Mouse (Mus musculus) embryo, embryonic 11.5 days (tissue): ENCODE results near the gene Tmprss3.

Experiments
- DNase-seq: peaks from one replicate; pipeline ENCODE4 v3.0.0-alpha.2; 2012; ENCODE audit warnings: low read depth, low spot score

Tmprss3 gene

DNA sequence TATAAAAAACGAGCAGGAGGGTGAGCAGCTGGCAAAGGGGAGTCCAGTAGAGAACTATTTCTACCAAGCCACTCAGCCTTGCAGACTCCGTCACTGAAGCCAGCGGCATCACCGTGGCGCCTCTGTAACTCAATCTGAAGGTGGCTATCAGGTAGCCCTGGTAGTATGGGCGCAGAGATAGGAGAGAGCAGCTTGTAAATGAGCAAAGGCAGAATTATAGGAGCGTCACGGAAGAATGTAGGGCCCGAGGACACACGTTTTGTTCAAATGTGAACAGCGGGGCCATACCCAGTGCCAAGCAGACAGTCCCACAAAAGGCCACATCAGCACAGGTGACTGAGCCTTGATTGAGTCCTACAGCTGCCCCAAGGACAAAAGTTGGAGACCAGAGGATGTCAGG lies at the start of gene Tmprss3:
Gene Tmprss3 (minus strand): TSS at position 101 of the 400 bp plus-strand sequence.
- DNase-seq, result no peak

- DNase-seq, result no peak
These were observed 48.4 kb upstream of the Tmprss3 start for GRCm38 (mm10) chr17:31247144-31247543.

GRCm38 (mm10) chr17:31245321-31245720 lies 46.5 kb upstream of the Tmprss3 start:
- no peak for DNase-seq

DNA sequence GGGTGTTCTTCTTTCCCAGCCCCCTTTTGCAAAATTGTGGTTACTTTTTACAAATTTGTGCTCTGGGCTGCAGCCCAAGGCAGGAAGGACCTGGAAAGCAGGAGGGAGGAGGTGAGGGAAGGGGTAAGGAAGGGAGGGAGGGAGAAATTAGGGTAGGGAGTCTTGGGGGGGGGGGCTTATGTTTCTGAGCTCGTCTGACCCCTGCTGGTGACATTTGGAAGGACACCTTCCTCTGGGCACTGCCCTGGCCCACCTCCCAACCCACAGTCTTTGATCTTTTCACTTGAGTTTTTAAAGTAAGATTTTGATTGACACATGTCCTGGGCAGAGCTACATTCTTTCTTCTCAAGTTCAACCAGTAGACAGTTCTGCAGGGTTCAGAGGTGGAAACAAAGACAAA lies 44.0 kb upstream of the Tmprss3 start:
- DNase-seq, result no peak

DNA sequence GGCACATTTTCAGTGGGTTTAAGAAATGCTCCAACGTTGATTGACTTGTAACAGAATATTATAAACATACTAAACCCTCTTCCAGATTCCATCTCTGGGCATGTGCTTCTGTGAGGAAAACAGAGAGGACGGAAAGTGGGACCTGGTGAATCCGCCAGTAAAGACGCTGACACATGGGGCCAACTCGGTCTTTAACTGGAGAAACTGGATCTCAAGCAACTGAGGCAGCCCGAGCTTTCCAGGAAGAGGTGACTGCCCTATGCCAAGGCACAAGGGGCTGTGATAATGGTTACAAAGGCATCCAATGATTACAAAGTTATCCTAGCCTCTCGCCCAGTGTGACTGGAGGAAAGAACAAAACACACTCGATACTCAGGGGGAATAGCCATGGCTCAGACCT lies 42.4 kb upstream of the Tmprss3 start:
- no peak for DNase-seq

DNA sequence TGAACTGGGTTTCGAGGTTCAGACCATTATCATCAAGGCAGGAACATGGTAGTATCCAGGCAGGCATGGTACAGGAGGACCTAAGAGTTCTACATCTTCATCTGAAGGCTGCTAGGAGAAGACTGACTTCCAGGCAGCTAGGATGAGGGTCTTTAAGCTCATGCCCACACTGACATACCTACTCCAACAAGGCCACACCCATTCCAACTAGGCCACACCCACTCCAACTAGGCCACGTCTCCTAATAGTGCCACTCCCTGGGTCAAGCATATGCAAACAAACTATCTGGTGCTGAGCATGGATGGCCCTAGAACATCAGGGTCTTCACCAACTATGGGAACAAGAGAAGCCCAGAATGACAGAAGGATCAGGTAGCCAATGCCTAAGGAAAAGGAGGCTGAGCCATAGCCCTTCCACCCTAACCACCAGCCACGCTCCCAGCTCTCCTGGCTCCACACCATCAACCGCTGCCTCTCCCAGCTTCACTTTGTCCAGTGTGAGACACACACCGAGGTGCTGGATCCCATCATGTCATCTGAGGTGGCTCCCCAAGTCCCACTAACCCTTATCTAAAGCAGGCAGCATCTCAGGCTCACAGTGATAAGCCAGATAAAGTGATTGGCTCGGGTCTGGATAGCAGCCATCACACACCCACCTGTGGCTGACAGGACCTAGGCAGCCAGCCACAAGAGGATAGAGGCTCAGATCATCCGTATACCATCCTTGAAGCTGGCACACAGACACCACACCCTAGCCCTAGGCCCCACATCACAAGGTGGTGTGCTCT lies 39.6 kb upstream of the Tmprss3 start:
- DNase-seq, result no peak

DNA sequence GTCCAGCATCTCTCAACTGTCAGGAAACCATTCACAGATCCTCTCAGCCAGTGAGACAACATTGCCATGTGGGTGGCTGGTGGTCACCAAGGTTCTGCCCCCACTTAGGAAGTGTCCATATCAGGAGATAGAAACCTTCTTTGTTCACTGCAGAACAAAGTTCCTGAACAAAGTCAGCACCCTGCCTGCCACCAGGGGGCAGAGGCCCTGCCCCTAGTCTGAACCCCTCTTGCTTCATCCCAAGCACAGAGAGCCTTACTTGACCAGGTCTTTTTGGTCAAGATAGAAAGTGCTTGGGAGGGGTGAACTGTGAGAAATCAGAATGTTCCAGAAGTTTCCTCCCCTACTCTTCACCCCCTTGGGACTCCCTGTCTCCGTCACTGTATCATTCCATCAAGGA lies 37.1 kb upstream of the Tmprss3 start:
- DNase-seq, result no peak

DNA sequence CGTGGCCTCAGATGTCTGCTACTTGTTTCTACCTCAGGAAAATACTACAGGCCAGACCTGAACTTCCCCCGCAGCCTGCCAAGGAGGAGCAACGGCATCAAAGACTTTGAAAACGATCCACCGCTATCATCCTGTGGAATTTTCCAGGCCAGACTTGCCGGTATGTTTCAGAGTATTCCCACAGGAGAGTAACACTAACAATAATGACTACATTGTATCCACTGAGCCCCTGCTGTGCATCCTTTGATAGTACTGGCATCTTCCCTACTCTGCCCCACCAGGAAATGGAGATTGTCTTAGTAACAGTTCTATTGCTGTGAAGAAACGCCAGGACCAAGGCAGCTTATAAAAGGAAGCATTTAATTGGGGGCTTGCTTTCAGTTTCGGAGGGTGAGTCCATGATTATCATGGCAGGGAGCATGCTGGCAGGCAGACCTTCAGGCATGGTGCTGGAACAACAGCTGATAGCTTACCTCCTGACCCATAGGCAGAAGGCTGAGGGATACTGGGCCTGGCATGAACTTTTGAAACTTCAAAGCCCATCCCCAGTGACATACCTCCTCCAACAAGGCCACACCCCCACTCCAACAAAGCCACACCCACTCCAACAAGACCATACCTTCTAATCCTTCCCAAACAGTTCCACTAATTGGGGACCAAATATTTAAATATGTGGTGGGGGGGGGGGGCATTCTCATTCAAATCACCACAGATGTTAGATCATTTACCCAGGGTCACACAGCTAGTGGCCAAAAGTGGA lies 33.7 kb upstream of the Tmprss3 start:
- DNase-seq, result no peak

DNA sequence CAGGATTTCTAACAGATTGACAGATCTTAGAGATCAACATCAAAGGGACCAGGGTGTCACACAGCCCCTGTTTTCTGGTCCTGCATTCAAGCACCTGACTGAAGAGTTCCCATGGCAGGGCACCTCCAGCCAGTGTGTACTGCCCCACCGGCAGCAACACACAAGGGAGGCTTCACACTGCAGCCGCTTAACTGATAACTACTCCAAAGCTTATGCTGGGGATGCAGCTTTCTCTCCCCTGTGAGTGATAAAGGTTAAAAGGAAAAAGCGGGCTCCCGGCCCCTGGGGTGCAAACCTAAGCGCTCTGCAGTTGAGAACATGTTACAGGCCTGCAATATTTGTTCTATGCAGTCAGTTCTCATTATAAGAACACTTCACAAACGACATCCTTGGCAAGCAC lies 33.0 kb upstream of the Tmprss3 start:
- no peak for DNase-seq

DNA sequence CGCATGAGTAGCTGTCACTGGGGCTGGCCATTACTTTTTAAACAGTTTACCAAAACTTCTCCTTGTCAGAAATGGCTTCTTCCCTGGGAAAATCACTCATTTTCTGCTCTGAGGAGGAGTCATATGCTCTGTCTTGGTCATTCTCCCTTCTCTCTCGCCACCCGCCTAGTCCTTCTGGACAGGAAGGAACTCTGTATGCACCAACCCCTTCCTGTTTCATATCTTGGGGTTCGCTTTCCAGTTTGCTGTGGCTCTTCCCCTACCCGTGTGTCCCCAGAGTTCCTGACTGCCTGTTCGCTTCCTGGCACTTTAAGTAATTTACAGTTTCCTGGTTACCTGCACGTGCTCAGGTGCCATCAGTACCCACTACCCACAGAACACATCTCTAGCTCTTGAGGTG lies 28.2 kb upstream of the Tmprss3 start:
- no peak for DNase-seq

DNA sequence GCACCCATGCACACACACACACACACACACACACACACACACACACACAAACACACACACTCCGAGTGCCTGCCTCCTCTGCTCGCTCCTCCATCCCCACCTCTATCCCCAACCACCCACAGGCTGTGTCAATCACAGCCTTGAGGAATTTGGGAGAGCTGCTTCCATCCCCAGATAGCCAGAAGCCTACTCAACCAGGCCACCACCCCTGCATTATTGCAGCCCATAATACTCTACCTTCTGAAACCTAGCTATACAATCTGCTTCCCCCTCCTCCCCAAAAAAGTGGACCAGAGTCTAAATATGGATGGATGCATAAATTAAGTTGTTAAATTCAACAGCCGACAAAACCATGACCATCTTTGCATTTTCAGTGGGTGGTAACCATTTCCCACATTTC lies 27.6 kb upstream of the Tmprss3 start:
- no peak for DNase-seq

DNA sequence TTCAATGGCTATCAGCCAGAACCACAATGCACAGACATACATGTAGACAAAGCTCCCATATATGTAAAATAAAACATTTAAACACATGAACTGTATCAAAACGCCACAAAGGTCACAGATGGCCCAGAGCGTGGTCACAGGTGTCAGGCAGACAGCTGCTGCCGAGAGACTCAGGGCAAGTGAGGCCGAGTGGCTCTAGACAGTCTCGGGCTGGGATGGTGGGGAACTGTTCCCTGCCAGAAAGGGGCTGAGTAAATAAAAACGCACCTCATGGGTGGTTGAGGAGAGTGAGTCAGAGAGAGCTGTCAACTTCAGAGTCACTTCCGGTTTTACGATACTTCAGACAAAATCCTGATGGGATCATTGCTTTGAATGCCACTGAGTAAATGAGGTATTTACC lies 25.8 kb upstream of the Tmprss3 start:
- no peak for DNase-seq

DNA sequence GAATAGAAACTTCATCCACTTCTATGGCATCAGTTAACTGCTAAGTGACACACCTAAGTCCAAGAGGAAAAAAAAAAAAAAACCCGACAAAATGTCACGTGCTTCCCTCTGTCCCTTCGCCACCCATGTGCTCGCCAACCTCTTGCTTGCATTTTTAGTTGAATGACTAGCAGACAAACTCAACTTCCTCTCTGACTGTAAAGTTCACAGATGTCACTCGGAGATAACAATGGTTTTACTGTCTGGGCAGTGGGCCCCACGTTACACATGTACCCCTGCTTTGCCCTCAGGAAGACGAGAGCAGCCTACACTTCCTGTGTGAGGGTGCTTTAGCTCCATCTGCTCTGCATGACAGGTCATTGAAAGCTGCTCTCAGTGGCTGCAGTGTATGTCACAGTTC lies 25.1 kb upstream of the Tmprss3 start:
- DNase-seq, result no peak

DNA sequence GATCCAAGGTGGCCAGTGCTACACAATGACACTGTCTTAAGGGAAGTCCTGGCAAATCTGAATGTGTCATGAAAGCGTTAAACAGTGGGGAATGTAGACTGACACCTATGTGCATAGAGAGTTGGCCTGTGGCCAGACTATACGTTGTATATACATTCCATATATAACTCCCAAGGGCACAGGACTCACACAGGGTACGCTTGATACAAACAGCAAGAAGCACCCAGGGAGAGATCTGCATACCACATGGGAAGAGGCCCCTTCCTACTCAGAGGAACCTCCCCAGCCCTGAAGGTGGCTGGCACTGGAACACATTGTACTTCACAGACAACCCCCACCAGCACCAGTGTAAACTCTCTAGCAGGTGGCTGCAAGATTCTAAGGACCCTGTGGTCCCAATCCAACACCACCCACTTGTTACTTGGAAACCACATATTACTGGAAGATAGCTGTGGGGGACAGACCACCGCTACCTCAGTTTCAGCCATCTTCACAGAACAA lies 24.1 kb upstream of the Tmprss3 start:
- DNase-seq, result no peak

DNA sequence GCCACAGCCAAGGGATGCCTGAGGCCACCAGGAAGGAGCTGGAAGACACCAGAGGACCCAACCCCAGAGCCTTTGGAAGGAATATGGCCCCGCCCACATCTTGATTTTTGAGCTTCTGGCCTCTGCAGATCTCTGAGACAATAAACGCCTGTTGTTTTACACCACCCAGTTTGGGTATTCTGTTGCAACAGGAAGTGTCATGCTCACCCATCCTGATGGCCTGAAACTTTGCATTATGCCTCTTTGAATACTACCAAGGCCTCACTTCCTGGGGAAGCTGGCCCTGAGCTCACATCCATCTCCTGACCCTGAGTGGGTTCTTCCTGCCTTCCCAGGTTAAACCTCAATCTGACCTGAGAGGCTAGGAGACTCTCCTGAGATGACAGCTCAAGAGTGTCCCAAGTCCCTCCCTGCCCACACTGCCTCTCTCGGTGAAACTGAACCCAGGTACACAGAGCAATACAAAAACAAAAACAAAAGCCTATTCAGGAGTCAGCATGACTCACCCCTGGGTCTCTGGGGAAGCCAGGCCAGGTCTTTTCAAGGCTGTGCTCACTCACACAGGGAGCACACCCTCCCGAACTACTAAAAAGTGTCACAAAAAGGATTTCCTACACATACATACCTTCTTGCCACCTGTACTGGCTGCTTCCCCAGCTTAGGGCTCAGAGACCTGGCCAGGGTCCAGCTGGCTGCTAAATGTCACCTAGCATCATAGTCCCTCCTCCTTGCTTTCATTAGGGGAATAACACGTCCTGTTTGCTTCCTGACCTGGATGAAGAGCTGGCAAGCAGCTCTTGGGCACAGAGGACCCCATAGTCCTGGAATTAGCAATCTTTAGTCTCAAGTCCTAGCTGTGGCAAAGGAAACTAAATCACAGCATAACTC lies 17.5 kb upstream of the Tmprss3 start:
- no peak for DNase-seq

GRCm38 (mm10) chr17:31211881-31212280 lies 13.1 kb upstream of the Tmprss3 start:
- DNase-seq, result no peak

GRCm38 (mm10) chr17:31210299-31210698 lies 11.5 kb upstream of the Tmprss3 start:
- DNase-seq, result no peak

DNA sequence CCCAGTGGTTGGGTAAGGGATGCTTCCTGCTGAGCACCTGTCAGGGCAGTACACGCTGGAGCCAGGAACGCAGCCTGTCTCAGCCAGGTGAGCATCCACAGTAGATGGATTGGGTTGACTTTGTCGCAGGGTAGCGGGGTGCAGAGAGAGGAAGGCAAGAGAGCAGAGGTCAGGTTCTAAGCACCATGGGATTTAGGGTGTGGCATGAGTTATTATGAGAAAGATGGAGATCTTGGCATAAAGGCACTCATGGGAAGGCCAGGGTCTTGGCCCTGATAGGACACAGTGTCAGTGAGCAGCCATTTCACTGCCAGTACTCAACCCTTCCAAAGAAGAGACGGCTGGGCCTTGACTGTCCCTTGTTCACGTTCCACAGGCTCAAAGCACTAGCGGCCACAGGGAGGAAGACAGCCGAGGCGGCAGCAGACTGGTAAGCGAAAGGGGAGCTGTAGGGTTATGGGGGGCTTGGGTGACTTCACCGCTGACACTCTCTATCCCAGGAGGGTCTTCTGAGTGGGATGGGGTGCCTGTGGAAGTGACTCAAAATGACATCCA lies 10.7 kb upstream of the Tmprss3 start:
- no peak for DNase-seq

DNA sequence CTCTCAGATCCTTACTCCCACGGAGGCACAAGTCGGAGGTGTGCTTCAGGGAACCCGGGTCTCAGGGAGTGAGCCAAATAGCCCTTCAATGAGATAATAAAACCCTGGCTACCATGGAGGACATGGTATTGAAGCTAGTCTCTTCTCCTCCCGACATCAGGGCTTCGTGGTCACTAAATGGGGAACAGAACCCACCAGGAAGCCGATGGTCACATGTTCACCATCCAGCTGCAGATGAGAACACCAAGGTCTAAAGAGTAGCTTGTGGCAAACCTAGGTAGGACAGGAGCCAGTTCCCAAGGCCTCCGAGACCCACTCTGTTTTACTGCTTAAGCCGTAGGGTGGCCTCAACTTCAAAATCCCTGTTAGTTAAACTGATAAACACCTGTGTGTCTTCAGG lies 9.9 kb upstream of the Tmprss3 start:
- DNase-seq, result no peak

GRCm38 (mm10) chr17:31207771-31208334 lies 9.1 kb upstream of the Tmprss3 start, which contains the start of gene Ubash3a:
Gene Ubash3a, plus strand, starts transcription at chr17:31207873.
- DNase-seq, result no peak

GRCm38 (mm10) chr17:31196283-31196682 lies 2.5 kb downstream of the Tmprss3 start:
- no peak for DNase-seq
